Mouse (Mus musculus) retina, postnatal 1 day (tissue): ENCODE results near the gene 2210408I21Rik.

ENCODE experiments used
- DNase-seq: peaks from one replicate; pipeline ENCODE4 v3.0.0-alpha.2; 2012

2210408I21Rik gene

GRCm38 (mm10) chr13:77514046-77514445 lies 378.7 kb downstream of the 2210408I21Rik start:
- DNase-seq: no peak

- no peak for DNase-seq
These were observed 393.8 kb downstream of the 2210408I21Rik start for GRCm38 (mm10) chr13:77528960-77529699.

- no peak for DNase-seq
These were observed 394.4 kb downstream of the 2210408I21Rik start for GRCm38 (mm10) chr13:77529760-77530159.

- no peak for DNase-seq
These were observed 402.1 kb downstream of the 2210408I21Rik start for GRCm38 (mm10) chr13:77537466-77537865.

GRCm38 (mm10) chr13:77547486-77548385 lies 412.4 kb downstream of the 2210408I21Rik start:
- no peak for DNase-seq

- DNase-seq: peak; percentile 73
These were observed 413.0 kb downstream of the 2210408I21Rik start for GRCm38 (mm10) chr13:77548386-77548695.

GRCm38 (mm10) chr13:77548750-77549149 lies 413.4 kb downstream of the 2210408I21Rik start:
- DNase-seq: no peak

GRCm38 (mm10) chr13:77594011-77594410 lies 458.7 kb downstream of the 2210408I21Rik start:
- peak; percentile 23 for DNase-seq

- DNase-seq: no peak
These were observed 480.0 kb downstream of the 2210408I21Rik start for GRCm38 (mm10) chr13:77615346-77615745.
